Mouse (Mus musculus) heart, postnatal 0 days (tissue): Measurements from ENCODE around the gene Gper1. TPM values are rescaled to one million over a fixed set of nuclear protein-coding genes. Genes with fewer than 3 reads are reported as not detected.
A peak's percentile ranks its signal among the peaks of the same experiment; 100 is the strongest.

ENCODE experiments used
- ATAC-seq: fragments of 200-750 bp; cut with Nextera tagmentation; 2 replicates; pipeline ENCODE4 v1.8.0; 2017; ENCODE audit warnings: low read depth, moderate number of reproducible peaks, moderate library complexity; ENCODE audit not compliant: insufficient read depth
- DNase-seq: peaks from one replicate; pipeline ENCODE4 v3.0.0-alpha.2; 2016; ENCODE audit warnings: low spot score
- H3K27ac ChIP-seq: fragments of 300-500 bp; sonication (generic); 2 replicates; pipeline ENCODE4 v1.5.1; 2014; ENCODE audit warnings: low read depth, mild to moderate bottlenecking
- H3K27me3 ChIP-seq: fragments of 300-500 bp; sonication (generic); 2 replicates; pipeline ENCODE4 v1.6.1; 2014; ENCODE audit warnings: low read length, mixed read lengths; ENCODE audit not compliant: control insufficient read depth, insufficient read depth
- H3K36me3 ChIP-seq: fragments of 300-500 bp; sonication (generic); replicated peaks from 2 replicates; pipeline ENCODE4 v1.6.1; 2014; ENCODE audit warnings: low read length, mixed read lengths; ENCODE audit not compliant: control insufficient read depth, insufficient read depth
- H3K4me1 ChIP-seq: fragments of 300-500 bp; sonication (generic); 2 replicates; pipeline ENCODE4 v1.6.1; 2014; ENCODE audit warnings: antibody characterized with exemption; ENCODE audit not compliant: control insufficient read depth, insufficient read depth
- H3K4me2 ChIP-seq: fragments of 300-500 bp; sonication (generic); 2 replicates; pipeline ENCODE4 v1.6.1; 2014; ENCODE audit warnings: low read depth, mild to moderate bottlenecking, low read length, moderate library complexity
- H3K4me3 ChIP-seq: fragments of 300-500 bp; sonication (generic); 2 replicates; pipeline ENCODE4 v1.5.1; 2014; ENCODE audit warnings: low read depth, low read length
- H3K9ac ChIP-seq: fragments of 300-500 bp; sonication (generic); replicated peaks from 2 replicates; pipeline ENCODE4 v1.6.1; 2014; ENCODE audit warnings: low read depth, low read length, mixed read lengths
- H3K9me3 ChIP-seq: fragments of 300-500 bp; sonication (generic); replicated peaks from 2 replicates; pipeline ENCODE4 v1.6.1; 2016; ENCODE audit warnings: low read length; ENCODE audit not compliant: control insufficient read depth
- CTCF ChIP-seq: IDR thresholded peaks from 2 replicates; pipeline ENCODE4 v1.5.1; 2016; ENCODE audit warnings: antibody characterized with exemption, control low read depth, low read depth
- EP300 ChIP-seq: IDR thresholded peaks from 2 replicates; pipeline ENCODE4 v1.6.1; 2016; ENCODE audit warnings: antibody characterized with exemption, low read depth
- WGBS: fragments of 180-500 bp; shearing (Covaris S2); extraction: QIAGEN DNeasy Blood & Tissue Kit; methylation state at CpG from one replicate; pipeline ENCODE4 v1.1.7; 2014; 5-methylcytosine and 5-hydroxymethylcytosine counted together
- polyA plus RNA-seq: library from polyadenylated mRNA; unstranded; fragments of >200 nt; fragmentation: Nextera tagmentation; extraction: Ambion mirVana; gene quantifications from 2 replicates; pipeline ENCODE4 v1.2.1, GENCODE M21; 2015
- total RNA-seq: library from RNA; depleted of rRNA; stranded (reverse); fragments of >200 nt; gene quantifications from 2 replicates; pipeline ENCODE4 v1.2.3, GENCODE M21; 2014; ENCODE audit warnings: low replicate concordance; rRNA removed

The Gper1 gene
- total RNA-seq (1.3 and 4.5 TPM in 2 replicates), polyA plus RNA-seq (1.0 and 2.0 TPM in 2 replicates)

DNA sequence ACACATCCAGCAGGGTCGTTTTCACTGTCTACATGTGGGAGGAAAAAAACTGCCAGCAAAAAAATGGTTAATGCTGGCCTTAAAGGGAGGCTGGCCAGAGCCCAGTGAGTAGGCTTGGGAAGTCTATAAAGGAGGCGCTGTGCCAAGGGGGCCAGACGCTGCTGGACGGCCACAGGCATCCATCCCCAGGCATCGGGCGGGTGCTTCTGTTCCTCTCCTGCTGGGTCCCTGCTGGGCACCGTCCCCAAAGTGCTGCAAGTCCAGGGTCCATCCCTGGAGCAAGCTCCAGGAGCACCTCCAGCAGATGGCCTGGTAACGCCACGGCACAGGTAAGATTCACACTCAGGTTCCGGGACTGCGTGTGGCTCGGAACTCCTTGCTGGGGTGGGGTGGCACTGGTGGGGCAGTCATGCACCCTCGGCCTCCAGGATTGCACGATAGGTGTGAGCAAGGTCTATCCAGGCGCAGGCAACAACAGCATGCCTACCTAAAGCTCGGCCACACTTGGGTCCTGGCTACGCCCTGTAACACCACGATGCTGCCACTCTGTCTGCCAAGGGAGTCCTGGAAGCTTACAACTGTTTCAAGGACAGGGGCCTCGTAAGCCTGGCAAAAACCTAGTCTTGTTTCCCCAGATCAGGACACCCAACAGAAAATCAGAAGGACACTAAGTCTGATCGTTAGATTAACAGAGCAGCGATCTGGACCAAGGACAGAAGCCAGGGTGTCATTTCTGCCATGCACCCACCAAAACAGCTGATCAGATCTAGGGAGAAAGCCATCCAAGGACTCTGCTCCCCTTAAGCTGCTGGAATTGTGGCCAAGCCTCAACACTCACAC, at the start of gene Gper1:
Gene Gper1 (plus strand): TSS at position 126 of the 840 bp plus-strand sequence.
- ATAC-seq (0 out of 2 replicates have a peak, but pooled peaks have one; percentile 61), DNase-seq (peak; percentile 70)
- Histone ChIP-seq H3K27me3 (0 out of 2 replicates have a peak, but pooled peaks cover 7% of the 10 kb centered on the region), H3K4me2 (peak within 1 kb of the TSS; percentile 42), H3K27ac (no peak within 1 kb of the TSS), H3K4me1 (peaks cover 19% of the 10 kb centered on the region; the same call in 1 of the 2 replicates), H3K36me3 (no peaks in the 10 kb centered on the region), H3K9me3 (no peaks in the 10 kb centered on the region), H3K4me3 (peak within 1 kb of the TSS; percentile 21), H3K9ac (no peak within 1 kb of the TSS; the same call in 1 of the 2 replicates)
- TF ChIP-seq EP300 (no peak), CTCF (no peak)
- WGBS = 47% methylated on average over 21 of the region's 21 CpGs

DNA sequence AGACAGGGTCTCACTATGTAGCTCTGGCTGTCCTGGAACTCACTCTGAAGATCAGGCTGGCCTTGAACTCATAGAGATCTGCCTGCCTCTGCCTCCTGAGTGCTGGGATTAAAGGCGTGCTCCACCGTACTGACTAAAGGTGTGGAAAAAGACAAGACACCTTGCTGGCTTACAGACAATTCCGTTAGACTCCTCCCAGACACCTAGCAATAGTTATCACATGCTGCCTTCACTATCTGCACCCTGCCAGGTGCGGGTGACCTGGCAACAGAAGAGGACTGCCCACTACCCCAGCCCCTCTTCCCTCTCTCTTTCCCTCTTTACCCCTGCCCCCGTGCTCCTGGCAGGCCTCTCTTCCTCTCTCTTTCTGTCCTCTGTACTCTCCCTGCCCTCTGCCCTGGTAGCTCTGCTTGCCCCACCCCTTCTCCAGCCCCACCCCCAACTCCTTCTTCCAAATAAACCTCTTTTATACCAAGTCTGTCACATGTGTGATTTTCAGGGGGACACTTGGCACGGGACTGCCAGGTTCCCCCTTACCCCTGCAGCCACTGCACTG, 49.0 kb upstream of the Gper1 start:
- DNase-seq = no peak
- no peaks in the 10 kb centered on the region for H3K9me3 ChIP-seq
- H3K4me1 ChIP-seq = peaks cover 56% of the 10 kb centered on the region
- H3K36me3 ChIP-seq = no peaks in the 10 kb centered on the region
- no peak for TF ChIP-seq EP300
- TF ChIP-seq CTCF = no peak
- H3K27me3 ChIP-seq = no peaks in the 10 kb centered on the region
- no peak for ATAC-seq
- no peak overlapping the region for H3K4me2 ChIP-seq
- H3K9ac ChIP-seq = no peak overlapping the region
- WGBS = 75% methylated on average over 6 of the region's 6 CpGs
- H3K27ac ChIP-seq = no peak overlapping the region
- H3K4me3 ChIP-seq = no peak overlapping the region

DNA sequence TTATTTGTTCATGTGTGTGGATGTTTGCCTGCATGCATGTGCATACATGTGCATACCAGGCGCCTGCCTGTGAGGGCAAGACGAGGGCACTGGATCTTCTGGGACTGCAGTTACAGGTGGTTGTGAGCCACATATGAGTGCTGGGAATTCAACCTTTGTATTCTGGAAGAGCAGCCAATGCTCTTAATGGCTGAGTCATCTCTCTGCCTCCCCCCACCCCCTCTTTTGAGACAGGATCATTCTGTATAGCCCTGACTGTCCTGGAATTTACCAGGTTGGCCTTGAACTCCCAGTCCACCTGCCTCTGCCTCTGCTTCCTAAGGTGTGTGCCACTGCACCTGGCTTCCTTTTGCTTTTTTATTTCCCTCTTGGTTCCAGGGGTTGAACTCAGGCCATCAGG, 48.1 kb upstream of the Gper1 start:
- Histone ChIP-seq H3K27ac (no peak overlapping the region), H3K27me3 (no peaks in the 10 kb centered on the region), H3K9me3 (no peaks in the 10 kb centered on the region), H3K9ac (no peak overlapping the region), H3K4me3 (no peak overlapping the region), H3K4me2 (no peak overlapping the region), H3K4me1 (peaks cover 65% of the 10 kb centered on the region), H3K36me3 (no peaks in the 10 kb centered on the region)
- ATAC-seq = no peak
- 93% methylated on average over 2 of the region's 2 CpGs for WGBS
- no peak for TF ChIP-seq CTCF
- DNase-seq = no peak

DNA sequence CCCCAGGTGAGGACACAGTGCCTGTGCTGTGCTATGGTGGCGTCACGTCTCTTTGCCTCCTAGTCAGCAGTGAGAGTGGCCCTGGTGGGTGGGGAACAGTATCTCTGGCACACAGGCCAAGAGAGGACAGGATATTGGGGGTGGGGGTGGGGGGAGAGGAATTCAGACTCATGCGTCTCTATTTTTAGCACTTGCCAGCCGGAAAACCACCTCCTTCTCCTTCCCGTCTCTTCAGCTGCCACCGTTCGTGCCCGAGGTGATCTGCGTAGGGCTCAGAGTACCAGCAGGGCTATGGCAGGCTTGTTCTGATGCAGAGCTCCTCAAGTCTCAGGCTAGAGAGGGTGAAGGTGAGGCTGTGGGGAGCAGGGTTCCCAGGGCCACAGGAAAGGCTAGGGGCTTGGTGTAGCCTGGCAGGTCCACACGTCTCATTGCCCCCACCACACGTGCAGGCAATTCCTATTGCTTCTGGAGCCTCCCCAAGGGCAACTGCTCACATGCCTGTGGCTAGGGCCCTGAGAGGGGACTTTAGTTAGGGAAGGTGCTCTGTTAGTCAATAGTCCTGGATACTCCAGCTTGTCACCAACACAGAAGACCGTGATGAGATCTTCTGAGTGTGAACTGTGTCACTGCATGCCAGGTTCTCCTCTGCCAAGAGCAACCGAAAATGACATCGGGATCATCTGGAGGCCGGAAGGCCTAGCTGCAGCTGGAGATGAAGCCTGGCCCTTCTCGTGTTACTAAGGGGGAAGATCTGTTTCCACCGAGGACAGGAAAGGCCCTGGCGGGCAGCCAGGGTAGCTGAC, 45.3 kb upstream of the Gper1 start, which contains the start of gene Gpr146:
Gene Gpr146 (plus strand): TSS at position 230 of the 803 bp plus-strand sequence.
- no peak for TF ChIP-seq CTCF
- TF ChIP-seq EP300 = peak; percentile 70
- Histone ChIP-seq H3K27me3 (no peaks in the 10 kb centered on the region), H3K27ac (peak within 1 kb of the TSS; percentile 99), H3K36me3 (no peaks in the 10 kb centered on the region), H3K4me3 (no peak within 1 kb of the TSS), H3K4me2 (peak within 1 kb of the TSS; percentile 83), H3K9ac (peak within 1 kb of the TSS; percentile 2; the same call in 1 of the 2 replicates), H3K4me1 (peaks cover 64% of the 10 kb centered on the region), H3K9me3 (no peaks in the 10 kb centered on the region)
- peak; percentile 81 for DNase-seq
- WGBS = 4% methylated on average over 18 of the region's 18 CpGs
- ATAC-seq = peak; percentile 52

DNA sequence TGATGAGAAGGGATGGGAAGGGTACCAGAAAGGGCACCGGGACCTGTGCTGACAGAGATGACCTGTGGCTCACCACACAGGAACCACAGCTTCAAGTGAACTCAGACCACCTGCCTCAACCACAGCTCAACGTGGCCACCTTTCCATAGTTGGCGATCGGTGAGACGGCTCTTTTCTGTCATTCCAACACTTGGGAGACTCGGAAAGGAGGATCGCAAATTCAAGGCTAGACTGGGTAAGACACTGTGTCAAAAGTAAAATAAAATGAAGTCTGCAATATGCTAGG, 44.7 kb upstream of the Gper1 start:
- DNase-seq (no peak), ATAC-seq (no peak)
- peak overlapping the region; percentile 83; the same call in 1 of the 2 replicates for H3K4me2 ChIP-seq
- 56% methylated on average over 7 of the region's 7 CpGs for WGBS
- no peak overlapping the region for H3K4me3 ChIP-seq
- H3K36me3 ChIP-seq = no peaks in the 10 kb centered on the region
- H3K27ac ChIP-seq = peak overlapping the region; percentile 99
- peaks cover 64% of the 10 kb centered on the region for H3K4me1 ChIP-seq
- H3K27me3 ChIP-seq = no peaks in the 10 kb centered on the region
- 0 out of 2 replicates have a peak overlapping the region, but pooled peaks have one; percentile 2 for H3K9ac ChIP-seq
- no peaks in the 10 kb centered on the region for H3K9me3 ChIP-seq
- TF ChIP-seq EP300 (no peak), CTCF (no peak)
